Mouse (Mus musculus): ENCODE data around the gene Hunk. TPM values are rescaled to one million over a fixed set of nuclear protein-coding genes. Genes with fewer than 3 reads are reported as not detected.

Gene Hunk
- polyA plus RNA-seq, 1 experiment: not detected

DNA sequence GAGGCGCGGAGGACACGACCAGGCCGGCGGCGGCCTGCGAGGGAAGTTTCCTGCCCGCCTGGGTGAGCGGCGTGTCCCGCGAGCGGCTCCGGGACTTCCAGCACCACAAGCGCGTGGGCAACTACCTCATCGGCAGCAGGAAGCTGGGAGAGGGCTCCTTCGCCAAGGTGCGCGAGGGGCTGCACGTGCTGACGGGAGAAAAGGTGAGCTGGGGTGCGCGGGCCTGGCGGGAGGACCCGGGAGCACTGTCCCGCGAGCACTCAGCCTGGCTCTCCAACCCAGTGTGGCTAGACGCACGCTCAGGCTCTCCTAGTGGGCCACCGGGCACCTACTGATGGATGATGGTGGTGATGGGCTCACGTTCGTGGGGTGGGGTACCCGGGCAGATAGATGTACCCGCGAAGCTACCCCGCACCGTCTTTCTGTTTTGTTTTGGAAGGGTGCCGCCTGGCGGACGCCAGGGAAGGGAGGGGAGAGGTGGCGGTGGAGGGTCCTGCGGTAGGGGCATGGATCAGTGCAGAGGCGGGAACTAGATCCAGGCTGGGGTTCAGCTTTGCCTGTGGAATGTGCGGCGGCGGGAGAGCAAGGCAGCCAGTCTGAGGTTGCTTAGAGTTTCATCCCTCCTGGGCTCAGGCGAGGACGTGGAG lies 824 bp downstream of the Hunk start:
- Histone ChIP-seq H3K4me1 (ENCODE audit: control insufficient read depth, insufficient read depth, low read length) (no peaks in the 10 kb centered on the region), H3K4me3 (replicated peaks; ENCODE audit: control insufficient read depth, low read depth, low read length) (no peak overlapping the region), H3K27ac (ENCODE audit: control insufficient read depth, insufficient read depth, low read depth, low read length, poor library complexity) (no peak overlapping the region)
- no peak for TF ChIP-seq CTCF (IDR thresholded peaks at IDR 0.05; ENCODE audit: control insufficient read depth, insufficient read depth, low read length)
- no peak for TF ChIP-seq POLR2A (IDR thresholded peaks at IDR 0.05; ENCODE audit: borderline replicate concordance, control insufficient read depth, low read depth, low read length)
- WGBS: 2% methylated on average over 48 of the region's 49 CpGs

DNA sequence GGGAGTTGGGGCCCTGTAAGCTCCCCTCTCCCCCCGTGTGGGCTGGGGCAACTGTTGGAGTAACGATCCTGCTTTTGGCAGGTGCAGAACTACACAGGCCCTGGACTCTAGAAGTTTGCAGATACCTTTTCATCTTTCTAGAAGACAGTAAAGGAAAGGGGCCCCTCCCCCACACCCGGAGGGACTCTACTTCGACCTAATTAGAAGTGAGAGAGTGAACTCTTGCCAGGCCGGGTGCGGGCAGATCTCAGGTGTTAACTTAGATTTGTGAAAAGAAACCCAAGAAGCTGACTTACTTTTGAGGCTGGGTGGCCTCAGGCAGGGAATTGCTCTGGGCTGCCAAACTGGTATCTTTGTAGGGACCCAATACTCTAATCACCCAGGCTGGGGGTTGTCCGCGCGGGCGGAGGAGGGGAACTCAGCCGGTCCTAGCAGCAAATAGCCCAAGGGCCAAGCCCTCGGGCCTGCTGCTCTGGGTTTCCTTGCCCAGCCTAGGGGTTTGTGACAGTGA lies 1.4 kb downstream of the Hunk start:
- no peaks in the 10 kb centered on the region for H3K4me1 ChIP-seq (ENCODE audit: control insufficient read depth, insufficient read depth, low read length)

DNA sequence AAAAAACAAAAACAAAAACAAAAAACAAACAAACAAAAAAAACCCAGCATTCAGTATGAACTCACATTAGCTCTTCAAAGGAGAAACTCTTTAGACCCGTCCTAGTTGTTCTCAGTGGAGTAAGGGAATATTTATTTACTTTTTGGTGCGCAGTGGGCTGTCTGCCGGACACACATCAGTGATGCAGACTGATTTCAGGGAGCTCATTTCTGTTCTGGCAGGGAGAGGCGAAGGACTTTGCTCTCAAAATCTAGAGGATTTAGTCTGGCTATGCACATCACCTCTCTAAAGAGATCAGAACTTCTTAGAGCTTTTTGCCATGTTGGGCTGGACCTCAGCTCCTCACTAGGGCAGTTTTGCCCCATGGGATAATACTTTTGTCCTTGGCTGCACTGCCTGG lies 2.1 kb downstream of the Hunk start:
- TF ChIP-seq CTCF (IDR thresholded peaks at IDR 0.05; ENCODE audit: control insufficient read depth, insufficient read depth, low read length): no peak
- TF ChIP-seq POLR2A (IDR thresholded peaks at IDR 0.05; ENCODE audit: borderline replicate concordance, control insufficient read depth, low read depth, low read length): no peak
- WGBS: 81% methylated on average over 4 of the region's 4 CpGs

More for the DNA sequence above, 1.4 kb downstream of the Hunk start:
- H3K4me3 ChIP-seq (replicated peaks; ENCODE audit: control insufficient read depth, low read depth, low read length): no peak overlapping the region
- TF ChIP-seq POLR2A (IDR thresholded peaks at IDR 0.05; ENCODE audit: borderline replicate concordance, control insufficient read depth, low read depth, low read length) (no peak), CTCF (IDR thresholded peaks at IDR 0.05; ENCODE audit: control insufficient read depth, insufficient read depth, low read length) (no peak)
- 21% methylated on average over 12 of the region's 12 CpGs for WGBS
- H3K27ac ChIP-seq (ENCODE audit: control insufficient read depth, insufficient read depth, low read depth, low read length, poor library complexity): no peak overlapping the region

DNA sequence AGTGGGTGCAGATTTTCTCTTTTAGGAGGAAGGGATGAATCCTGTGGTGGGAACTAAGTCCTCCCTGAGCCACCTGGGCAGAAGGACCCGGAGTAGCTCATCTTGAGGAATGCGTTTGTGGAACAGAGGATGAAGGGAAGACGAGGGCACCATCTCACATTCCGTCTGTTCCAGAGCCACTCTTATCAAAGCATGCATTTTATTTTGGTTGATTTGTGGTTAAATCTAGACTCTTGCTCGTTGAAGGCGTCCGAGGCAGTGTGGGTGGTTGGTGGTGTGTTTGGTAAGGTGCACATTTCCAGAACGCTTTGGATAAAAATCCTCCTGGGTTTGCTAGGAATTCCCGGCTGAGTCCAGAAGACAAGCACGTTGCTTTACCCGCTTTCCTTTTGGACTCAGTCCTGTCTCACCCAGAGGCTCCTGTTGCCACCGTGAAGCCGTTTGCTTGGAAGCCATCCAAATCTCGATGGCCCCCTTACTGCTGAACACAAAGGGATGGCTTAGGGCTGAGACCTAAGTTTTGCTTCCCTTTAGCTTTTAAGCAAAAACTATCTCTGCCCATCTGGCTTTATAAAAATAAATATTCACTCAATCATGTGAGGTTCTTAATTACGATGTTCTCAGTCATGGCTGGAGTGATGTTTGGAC lies 3.4 kb downstream of the Hunk start:
- 72% methylated on average over 15 of the region's 15 CpGs for WGBS
- TF ChIP-seq POLR2A (IDR thresholded peaks at IDR 0.05; ENCODE audit: borderline replicate concordance, control insufficient read depth, low read depth, low read length) (no peak), CTCF (IDR thresholded peaks at IDR 0.05; ENCODE audit: control insufficient read depth, insufficient read depth, low read length) (no peak)
- H3K27ac ChIP-seq (ENCODE audit: control insufficient read depth, insufficient read depth, low read depth, low read length, poor library complexity): no peak overlapping the region
- no peaks in the 10 kb centered on the region for H3K4me1 ChIP-seq (ENCODE audit: control insufficient read depth, insufficient read depth, low read length)
- no peak overlapping the region for H3K4me3 ChIP-seq (replicated peaks; ENCODE audit: control insufficient read depth, low read depth, low read length)

More for the DNA sequence above, 2.1 kb downstream of the Hunk start:
- no peak overlapping the region for H3K4me3 ChIP-seq (replicated peaks; ENCODE audit: control insufficient read depth, low read depth, low read length)
- H3K4me1 ChIP-seq (ENCODE audit: control insufficient read depth, insufficient read depth, low read length): no peaks in the 10 kb centered on the region
- H3K27ac ChIP-seq (ENCODE audit: control insufficient read depth, insufficient read depth, low read depth, low read length, poor library complexity): no peak overlapping the region

DNA sequence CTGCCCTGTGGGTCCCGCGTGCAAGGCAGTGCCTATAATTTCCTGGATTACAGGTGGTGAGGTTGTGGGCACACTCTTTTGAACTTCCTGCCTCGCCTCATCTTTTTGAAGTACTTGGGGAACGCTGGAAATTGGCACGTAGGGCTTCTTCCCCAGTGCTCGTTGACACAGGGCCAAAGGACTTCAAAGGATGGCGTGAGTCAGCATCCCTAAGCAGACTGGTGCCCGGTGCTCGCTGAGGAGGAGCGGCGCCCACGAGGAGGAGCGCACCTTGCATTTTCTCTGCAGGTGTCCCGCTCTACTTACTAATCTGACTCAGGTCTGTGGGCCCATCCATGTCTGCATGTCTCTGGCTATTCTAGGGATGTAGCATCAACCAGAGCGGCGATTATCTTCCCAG lies 4.9 kb downstream of the Hunk start:
- no peak overlapping the region for H3K27ac ChIP-seq (ENCODE audit: control insufficient read depth, insufficient read depth, low read depth, low read length, poor library complexity)
- TF ChIP-seq CTCF (IDR thresholded peaks at IDR 0.05; ENCODE audit: control insufficient read depth, insufficient read depth, low read length) (no peak), POLR2A (IDR thresholded peaks at IDR 0.05; ENCODE audit: borderline replicate concordance, control insufficient read depth, low read depth, low read length) (no peak)
- H3K4me3 ChIP-seq (replicated peaks; ENCODE audit: control insufficient read depth, low read depth, low read length): no peak overlapping the region
- no peaks in the 10 kb centered on the region for H3K4me1 ChIP-seq (ENCODE audit: control insufficient read depth, insufficient read depth, low read length)
- 56% methylated on average over 16 of the region's 16 CpGs for WGBS

DNA sequence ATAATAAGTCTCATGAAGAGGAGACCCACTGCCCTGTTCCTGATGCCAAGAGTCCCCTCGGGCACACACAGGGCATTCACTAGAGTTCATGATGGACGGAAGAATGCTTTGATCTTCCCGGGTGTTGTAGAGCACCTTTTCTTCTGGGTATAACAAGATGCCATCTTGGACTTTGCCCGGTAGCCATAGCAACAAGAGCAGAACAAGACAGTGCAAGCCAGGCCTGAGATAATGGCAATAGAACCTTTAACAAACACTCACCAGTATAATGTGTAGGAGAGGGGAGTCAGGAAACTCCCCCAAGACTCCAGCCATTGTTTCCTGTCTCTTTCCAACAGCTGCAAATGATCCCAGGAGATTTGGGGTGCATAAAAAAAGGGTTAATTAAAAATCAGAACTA lies 8.9 kb downstream of the Hunk start:
- TF ChIP-seq POLR2A (IDR thresholded peaks at IDR 0.05; ENCODE audit: borderline replicate concordance, control insufficient read depth, low read depth, low read length) (no peak), CTCF (IDR thresholded peaks at IDR 0.05; ENCODE audit: control insufficient read depth, insufficient read depth, low read length) (no peak)

DNA sequence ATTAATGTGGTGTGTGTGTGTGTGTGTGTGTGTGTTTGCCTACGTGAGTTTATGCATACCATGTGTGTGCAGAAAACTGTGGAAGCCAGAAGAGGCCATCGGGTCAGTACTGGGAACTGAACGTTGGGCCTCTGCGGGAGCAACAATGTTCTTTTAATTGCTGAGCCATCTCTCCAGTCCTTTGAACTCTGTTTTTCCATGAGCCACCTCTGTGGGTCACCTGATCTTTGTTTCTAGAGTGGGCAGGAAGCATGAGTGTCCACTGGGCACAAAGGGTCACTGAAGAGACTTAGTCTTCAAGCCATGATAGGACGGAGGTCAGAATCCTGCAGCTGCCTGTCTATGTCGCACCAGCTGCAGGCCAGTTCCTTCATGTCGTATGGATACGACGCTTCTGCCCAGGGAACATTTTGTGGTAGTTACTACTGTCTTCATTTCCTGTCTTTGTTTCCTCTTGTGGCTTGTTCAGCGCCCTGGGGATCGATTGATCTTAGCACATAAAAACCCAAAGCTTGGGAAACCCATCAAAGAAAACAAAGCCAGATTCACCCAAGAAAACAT lies 10.3 kb downstream of the Hunk start:
- H3K27ac ChIP-seq (ENCODE audit: control insufficient read depth, insufficient read depth, low read depth, low read length, poor library complexity): no peak overlapping the region

More for the DNA sequence above, 8.9 kb downstream of the Hunk start:
- Histone ChIP-seq H3K27ac (ENCODE audit: control insufficient read depth, insufficient read depth, low read depth, low read length, poor library complexity) (no peak overlapping the region), H3K4me3 (replicated peaks; ENCODE audit: control insufficient read depth, low read depth, low read length) (no peak overlapping the region), H3K4me1 (ENCODE audit: control insufficient read depth, insufficient read depth, low read length) (peaks cover 3% of the 10 kb centered on the region; the same call in 1 of the 2 replicates)
- 85% methylated on average over 4 of the region's 4 CpGs for WGBS

DNA sequence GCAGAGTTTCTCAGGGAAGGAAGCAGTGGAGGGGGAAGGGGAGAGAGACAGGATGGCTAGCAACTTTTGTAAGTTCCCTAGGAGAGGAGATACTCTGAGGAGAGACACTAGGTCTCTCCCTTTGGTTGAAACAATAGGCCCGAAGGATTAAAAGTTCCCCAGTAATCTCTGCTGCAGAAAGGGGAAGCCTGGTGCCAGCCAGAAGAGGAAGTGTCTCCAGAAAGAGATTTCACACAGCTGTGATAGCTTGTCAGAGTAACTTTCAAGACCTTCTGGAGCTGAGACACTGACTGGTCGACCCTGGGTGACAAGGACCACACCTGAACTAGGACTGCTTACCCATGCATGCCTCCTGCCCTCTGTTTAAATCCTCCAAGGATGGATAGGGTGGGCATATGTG lies 11.1 kb downstream of the Hunk start:
- TF ChIP-seq POLR2A (IDR thresholded peaks at IDR 0.05; ENCODE audit: borderline replicate concordance, control insufficient read depth, low read depth, low read length): no peak
- no peak for TF ChIP-seq CTCF (IDR thresholded peaks at IDR 0.05; ENCODE audit: control insufficient read depth, insufficient read depth, low read length)
- Histone ChIP-seq H3K4me1 (ENCODE audit: control insufficient read depth, insufficient read depth, low read length) (peaks cover 3% of the 10 kb centered on the region; the same call in 1 of the 2 replicates), H3K4me3 (replicated peaks; ENCODE audit: control insufficient read depth, low read depth, low read length) (no peak overlapping the region), H3K27ac (ENCODE audit: control insufficient read depth, insufficient read depth, low read depth, low read length, poor library complexity) (no peak overlapping the region)
- WGBS: 4% methylated on average over 2 of the region's 2 CpGs

More for the DNA sequence above, 10.3 kb downstream of the Hunk start:
- TF ChIP-seq CTCF (IDR thresholded peaks at IDR 0.05; ENCODE audit: control insufficient read depth, insufficient read depth, low read length) (no peak), POLR2A (IDR thresholded peaks at IDR 0.05; ENCODE audit: borderline replicate concordance, control insufficient read depth, low read depth, low read length) (no peak)
- Histone ChIP-seq H3K4me3 (replicated peaks; ENCODE audit: control insufficient read depth, low read depth, low read length) (no peak overlapping the region), H3K4me1 (ENCODE audit: control insufficient read depth, insufficient read depth, low read length) (peaks cover 3% of the 10 kb centered on the region; the same call in 1 of the 2 replicates)
- WGBS: 30% methylated on average over 11 of the region's 11 CpGs

Measured in bone marrow, adult 2 months (tissue).